Mouse (Mus musculus): ENCODE measurements around the gene Tpd52l2. TPM values are rescaled to one million over a fixed set of nuclear protein-coding genes. Genes with fewer than 3 reads are reported as not detected.

The Tpd52l2 gene
- polyA plus RNA-seq, 1 experiment from 2014 or later, result 160 TPM

DNA sequence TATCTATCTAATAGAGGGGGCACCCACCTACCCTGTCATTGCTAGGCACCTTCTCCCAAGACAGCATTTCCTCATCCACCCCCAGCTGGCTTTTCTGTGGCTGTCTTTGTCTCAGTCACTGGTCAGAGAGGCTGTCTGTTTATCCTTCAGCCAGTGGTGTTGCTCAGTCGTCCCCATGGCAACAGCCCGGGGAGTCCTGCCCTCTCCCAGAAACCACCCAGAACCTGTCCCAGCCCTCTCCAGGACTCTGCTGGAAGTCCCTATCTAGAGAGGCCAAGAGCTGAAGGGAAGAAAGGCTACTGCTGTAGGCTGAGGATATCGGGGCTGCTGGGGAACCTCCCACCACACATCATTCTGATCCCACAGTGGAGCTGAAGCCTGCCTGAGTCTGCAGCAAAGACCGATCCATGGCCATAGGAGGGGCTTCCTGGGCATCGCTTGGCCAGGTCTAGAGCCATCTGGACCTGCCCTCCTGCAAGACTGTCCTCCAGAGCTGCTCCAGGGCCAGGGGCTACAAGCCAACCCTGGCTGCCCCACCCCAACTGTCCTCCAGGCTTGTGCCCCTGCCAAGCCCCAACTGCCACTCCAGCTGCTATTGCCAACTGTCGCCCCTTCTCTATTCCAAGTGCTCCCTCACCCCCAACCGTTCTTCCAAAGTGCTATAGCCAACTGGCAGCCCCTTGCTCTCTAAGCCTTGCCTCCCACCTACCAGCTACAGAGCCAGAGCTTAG lies 33.8 kb upstream of the Tpd52l2 start:
- no peaks in the 10 kb centered on the region for H3K36me3 ChIP-seq
- H3K4me3 ChIP-seq, result no peak overlapping the region
- H3K27me3 ChIP-seq, result peaks cover 5% of the 10 kb centered on the region; the same call in 1 of the 2 replicates
- H3K4me1 ChIP-seq, result peaks cover 17% of the 10 kb centered on the region
- no peak overlapping the region for H3K9ac ChIP-seq
- H3K4me2 ChIP-seq, result no peak overlapping the region
- 36% methylated on average over 7 of the region's 7 CpGs for WGBS
- H3K27ac ChIP-seq, result no peak overlapping the region
- no peaks in the 10 kb centered on the region for H3K9me3 ChIP-seq
- no peak for ATAC-seq (ENCODE audit: borderline replicate concordance, extremely low read depth, low FRiP score, low TSS enrichment)

DNA sequence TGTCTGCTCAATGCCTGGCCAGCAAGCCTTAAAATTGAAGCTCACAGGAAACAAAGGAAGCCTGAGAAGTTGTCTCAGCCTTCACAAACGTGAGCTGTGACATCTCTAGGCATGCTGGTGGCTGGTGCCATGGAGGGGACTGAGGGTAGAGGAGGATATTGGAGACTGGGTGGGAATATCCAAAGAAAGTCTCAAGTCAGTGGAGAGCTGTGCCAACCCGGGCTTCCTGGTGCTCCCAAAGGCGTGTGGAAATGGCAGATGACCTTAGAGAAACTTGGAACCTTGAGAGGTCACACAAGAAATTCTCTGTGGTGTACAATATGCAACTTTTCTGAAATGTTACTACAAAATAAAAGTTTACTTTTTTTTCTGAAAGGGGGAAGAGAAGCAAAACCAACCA lies 31.5 kb upstream of the Tpd52l2 start:
- ATAC-seq (ENCODE audit: borderline replicate concordance, extremely low read depth, low FRiP score, low TSS enrichment), result no peak
- Histone ChIP-seq H3K9ac (no peak overlapping the region), H3K9me3 (no peaks in the 10 kb centered on the region), H3K27me3 (no peaks in the 10 kb centered on the region; the same call in 1 of the 2 replicates), H3K36me3 (no peaks in the 10 kb centered on the region), H3K4me2 (no peak overlapping the region), H3K27ac (no peak overlapping the region), H3K4me3 (no peak overlapping the region), H3K4me1 (peaks cover 4% of the 10 kb centered on the region)
- 51% methylated on average over 3 of the region's 3 CpGs for WGBS

DNA sequence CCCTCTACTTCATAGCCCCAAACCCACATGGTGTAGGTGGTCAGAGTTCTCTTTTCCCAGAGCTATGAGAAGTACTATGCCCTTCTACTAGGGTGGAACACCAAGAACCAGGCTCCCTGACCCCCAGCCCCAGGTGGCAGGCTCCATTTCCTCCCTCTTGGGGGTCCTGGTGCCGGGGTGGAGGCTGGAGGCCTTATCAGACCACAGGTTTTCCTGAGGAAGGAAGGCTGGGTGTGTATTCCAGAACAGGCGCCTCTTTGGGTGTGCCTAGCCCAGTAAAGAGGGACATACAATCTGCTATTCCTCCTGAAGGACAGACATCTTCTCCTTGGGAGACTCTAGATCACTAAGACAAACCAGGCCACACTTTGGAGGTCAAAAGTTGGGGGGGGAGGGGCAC lies 26.7 kb upstream of the Tpd52l2 start:
- Histone ChIP-seq H3K4me3 (no peak overlapping the region), H3K4me1 (peaks cover 16% of the 10 kb centered on the region), H3K27ac (peak overlapping the region; percentile 57; the same call in 1 of the 2 replicates), H3K9me3 (no peaks in the 10 kb centered on the region), H3K27me3 (no peaks in the 10 kb centered on the region), H3K4me2 (no peak overlapping the region), H3K9ac (no peak overlapping the region), H3K36me3 (no peaks in the 10 kb centered on the region)
- WGBS, result 40% methylated on average over 2 of the region's 2 CpGs
- no peak for ATAC-seq (ENCODE audit: borderline replicate concordance, extremely low read depth, low FRiP score, low TSS enrichment)

- H3K4me3 ChIP-seq, result no peak overlapping the region
- H3K4me2 ChIP-seq, result no peak overlapping the region
- peaks cover 16% of the 10 kb centered on the region for H3K4me1 ChIP-seq
- no peaks in the 10 kb centered on the region for H3K9me3 ChIP-seq
- H3K27me3 ChIP-seq, result no peaks in the 10 kb centered on the region
- 0 out of 2 replicates have a peak, but pooled peaks have one; percentile 23 for ATAC-seq (ENCODE audit: borderline replicate concordance, extremely low read depth, low FRiP score, low TSS enrichment)
- H3K36me3 ChIP-seq, result no peaks in the 10 kb centered on the region
- 39% methylated on average over 5 of the region's 5 CpGs for WGBS
- no peak overlapping the region for H3K9ac ChIP-seq
- H3K27ac ChIP-seq, result peak overlapping the region; percentile 57
Measured at GRCm38 (mm10) chr2:181471246-181471645, 25.7 kb upstream of the Tpd52l2 start.

DNA sequence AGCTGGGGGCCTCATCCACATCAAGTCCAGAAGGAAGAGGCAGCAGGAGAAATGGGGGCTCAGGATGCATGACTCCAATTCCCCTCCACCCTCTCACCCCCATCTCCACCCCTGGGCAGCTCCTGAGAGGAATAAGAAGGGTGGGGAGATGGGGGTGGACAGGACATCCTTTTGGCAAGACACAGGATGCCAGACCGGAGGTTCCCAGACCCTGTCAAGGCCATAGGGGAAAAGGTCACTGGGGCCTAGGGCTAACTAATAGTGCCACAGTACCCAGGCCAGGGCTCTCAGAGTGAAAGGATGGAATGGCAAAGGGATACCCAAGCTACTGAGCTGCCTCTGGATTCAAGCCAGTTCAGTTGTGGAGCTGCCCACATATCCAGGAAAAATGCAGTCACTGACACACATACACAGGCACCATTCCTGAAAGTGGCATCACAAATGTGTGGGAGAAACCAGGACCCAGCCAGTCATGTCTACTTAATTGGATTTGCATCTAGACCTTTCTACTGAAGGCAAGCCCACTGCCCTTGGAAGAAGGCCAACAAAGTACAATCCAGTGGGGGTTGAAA lies 24.6 kb upstream of the Tpd52l2 start:
- no peak overlapping the region for H3K4me3 ChIP-seq
- H3K27me3 ChIP-seq, result no peaks in the 10 kb centered on the region
- H3K9me3 ChIP-seq, result no peaks in the 10 kb centered on the region
- no peak overlapping the region for H3K4me2 ChIP-seq
- 53% methylated on average over 1 of the region's 1 CpGs for WGBS
- H3K36me3 ChIP-seq, result no peaks in the 10 kb centered on the region
- H3K9ac ChIP-seq, result no peak overlapping the region
- peak overlapping the region; percentile 57; the same call in 1 of the 2 replicates for H3K27ac ChIP-seq
- H3K4me1 ChIP-seq, result peaks cover 16% of the 10 kb centered on the region
- ATAC-seq (ENCODE audit: borderline replicate concordance, extremely low read depth, low FRiP score, low TSS enrichment), result peak; percentile 49; the same call in 1 of the 2 replicates

GRCm38 (mm10) chr2:181483120-181483519 lies 13.8 kb upstream of the Tpd52l2 start:
- ATAC-seq (ENCODE audit: borderline replicate concordance, extremely low read depth, low FRiP score, low TSS enrichment), result no peak
- no peak overlapping the region for H3K27ac ChIP-seq

GRCm38 (mm10) chr2:181483562-181484318 lies 13.2 kb upstream of the Tpd52l2 start:
- H3K27ac ChIP-seq, result peak overlapping the region; percentile 18; the same call in 1 of the 2 replicates
- no peaks in the 10 kb centered on the region for H3K27me3 ChIP-seq
- 24% methylated on average over 7 of the region's 7 CpGs for WGBS
- no peaks in the 10 kb centered on the region for H3K36me3 ChIP-seq
- H3K9ac ChIP-seq, result no peak overlapping the region
- H3K4me1 ChIP-seq, result peaks cover 17% of the 10 kb centered on the region
- peak overlapping the region; percentile 4; the same call in 1 of the 2 replicates for H3K4me2 ChIP-seq
- no peaks in the 10 kb centered on the region for H3K9me3 ChIP-seq
- no peak overlapping the region for H3K4me3 ChIP-seq
- no peak for ATAC-seq (ENCODE audit: borderline replicate concordance, extremely low read depth, low FRiP score, low TSS enrichment)

More at GRCm38 (mm10) chr2:181483120-181483519, 13.8 kb upstream of the Tpd52l2 start:
- H3K9ac ChIP-seq, result no peak overlapping the region
- H3K27me3 ChIP-seq, result no peaks in the 10 kb centered on the region
- H3K4me2 ChIP-seq, result no peak overlapping the region
- 48% methylated on average over 2 of the region's 2 CpGs for WGBS
- no peaks in the 10 kb centered on the region for H3K36me3 ChIP-seq
- no peak overlapping the region for H3K4me3 ChIP-seq
- H3K9me3 ChIP-seq, result no peaks in the 10 kb centered on the region
- H3K4me1 ChIP-seq, result peaks cover 14% of the 10 kb centered on the region

DNA sequence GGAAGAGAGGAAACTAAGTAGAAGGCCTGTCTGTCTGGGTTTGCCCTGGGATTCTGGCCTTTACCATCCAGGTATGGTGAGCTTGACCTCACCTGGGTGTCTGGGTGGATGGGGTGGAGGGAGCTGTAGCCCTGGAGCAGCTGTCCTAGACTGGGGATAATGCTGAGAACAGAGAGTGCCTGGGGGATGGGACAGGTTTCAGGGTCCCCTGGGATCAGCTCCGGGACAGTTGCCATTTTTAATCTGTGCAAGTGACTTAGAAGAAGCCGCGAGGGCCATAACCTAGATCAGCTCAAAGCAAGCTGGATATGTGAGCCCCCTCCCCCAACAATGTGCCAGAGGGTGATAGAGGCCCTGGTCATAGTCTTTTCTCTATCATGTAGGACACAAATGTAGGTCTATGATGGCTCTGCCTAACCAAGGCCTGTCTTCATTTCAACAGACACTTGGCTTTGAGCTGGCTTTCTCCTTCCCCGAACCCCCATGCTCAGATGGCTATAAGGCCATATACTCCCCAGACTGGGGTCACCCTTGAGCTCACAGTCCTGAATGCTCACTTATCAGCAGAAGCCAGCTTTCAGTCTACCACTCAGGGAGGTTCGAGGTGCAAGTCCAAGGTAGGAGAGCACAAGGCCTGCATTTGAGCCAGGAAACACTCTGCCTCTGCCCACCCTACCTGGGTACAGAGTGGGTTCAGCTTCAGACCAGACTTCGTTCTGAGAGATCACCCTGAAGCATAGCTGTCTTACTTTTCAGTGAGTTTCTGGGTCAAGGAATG lies 12.3 kb upstream of the Tpd52l2 start:
- no peak overlapping the region for H3K9ac ChIP-seq
- peaks cover 17% of the 10 kb centered on the region for H3K4me1 ChIP-seq
- H3K27ac ChIP-seq, result no peak overlapping the region
- H3K9me3 ChIP-seq, result no peaks in the 10 kb centered on the region
- no peaks in the 10 kb centered on the region for H3K27me3 ChIP-seq
- 65% methylated on average over 6 of the region's 6 CpGs for WGBS
- no peaks in the 10 kb centered on the region for H3K36me3 ChIP-seq
- no peak for ATAC-seq (ENCODE audit: borderline replicate concordance, extremely low read depth, low FRiP score, low TSS enrichment)
- H3K4me3 ChIP-seq, result no peak overlapping the region
- no peak overlapping the region for H3K4me2 ChIP-seq

- Histone ChIP-seq H3K4me3 (no peak overlapping the region), H3K9ac (no peak overlapping the region), H3K4me1 (peaks cover 17% of the 10 kb centered on the region), H3K4me2 (no peak overlapping the region), H3K36me3 (no peaks in the 10 kb centered on the region), H3K9me3 (no peaks in the 10 kb centered on the region), H3K27ac (no peak overlapping the region), H3K27me3 (no peaks in the 10 kb centered on the region)
- WGBS, result 6% methylated on average over 1 of the region's 1 CpGs
- no peak for ATAC-seq (ENCODE audit: borderline replicate concordance, extremely low read depth, low FRiP score, low TSS enrichment)
Measured at GRCm38 (mm10) chr2:181485741-181486140, 11.2 kb upstream of the Tpd52l2 start.

- H3K4me3 ChIP-seq, result no peak overlapping the region
- no peaks in the 10 kb centered on the region for H3K9me3 ChIP-seq
- no peaks in the 10 kb centered on the region for H3K36me3 ChIP-seq
- peak overlapping the region; percentile 84 for H3K27ac ChIP-seq
- peaks cover 17% of the 10 kb centered on the region for H3K4me1 ChIP-seq
- no peak overlapping the region for H3K9ac ChIP-seq
- whole genome bisulfite sequencing, result 18% methylated on average over 5 of the region's 5 CpGs
- H3K27me3 ChIP-seq, result no peaks in the 10 kb centered on the region
- peak; percentile 92 for ATAC-seq (ENCODE audit: borderline replicate concordance, extremely low read depth, low FRiP score, low TSS enrichment)
- H3K4me2 ChIP-seq, result peak overlapping the region; percentile 7; the same call in 1 of the 2 replicates
Measured at GRCm38 (mm10) chr2:181487338-181488277, 9.3 kb upstream of the Tpd52l2 start.

Measured in lung, embryonic 15.5 days (tissue).